Mouse (Mus musculus): ENCODE data around the gene Atrnl1.

- no peak for TF ChIP-seq CTCF (IDR thresholded peaks at IDR 0.05)
- no peak for TF ChIP-seq EP300 (IDR thresholded peaks at IDR 0.05)
Observed at GRCm38 (mm10) chr19:57975201-57975600, 364.4 kb downstream of the Atrnl1 start.
